Mouse (Mus musculus) C2C12 (cell line): ENCODE results near the gene Tmem98. TPM values are rescaled to one million over a fixed set of nuclear protein-coding genes. Genes with fewer than 3 reads are reported as not detected.
A peak's percentile ranks its signal among the peaks of the same experiment; 100 is the strongest.

Experiments used
- H3K27me3 ChIP-seq: one replicate; pipeline ENCODE4 v1.6.1; 2011; ENCODE audit not compliant: control insufficient read depth, insufficient read depth, insufficient read length
- H3K36me3 ChIP-seq: one replicate; pipeline ENCODE4 v1.6.1; 2011; ENCODE audit not compliant: control insufficient read depth, insufficient read depth
- H3K4me3 ChIP-seq: one replicate; pipeline ENCODE4 v1.5.1; 2011; ENCODE audit warnings: mild to moderate bottlenecking, control low read depth; ENCODE audit not compliant: poor library complexity, insufficient read depth, severe bottlenecking
- H3K79me2 ChIP-seq: one replicate; pipeline ENCODE4 v1.6.1; 2011; ENCODE audit not compliant: control insufficient read depth, insufficient read depth
- H3K79me3 ChIP-seq: one replicate; pipeline ENCODE4 v1.6.1; 2011; ENCODE audit warnings: low read depth, control low read depth
- H3ac ChIP-seq: one replicate; pipeline ENCODE3; 2011; ENCODE audit warnings: low read depth; ENCODE audit not compliant: control insufficient read depth, insufficient read length
- CEBPB ChIP-seq: IDR thresholded peaks from one replicate; pipeline ENCODE4 v1.6.1; 2011; ENCODE audit warnings: low read depth, mild to moderate bottlenecking, control low read depth, moderate library complexity
- CTCF ChIP-seq: IDR thresholded peaks from one replicate; pipeline ENCODE4 v1.5.1; 2011; ENCODE audit not compliant: control insufficient read depth, insufficient read depth, insufficient read length
- FOSL1 ChIP-seq: IDR thresholded peaks from one replicate; pipeline ENCODE4 v1.8.0; 2011; ENCODE audit warnings: mild to moderate bottlenecking, low read length; ENCODE audit not compliant: poor library complexity, insufficient read depth, severe bottlenecking
- MAX ChIP-seq: IDR thresholded peaks from one replicate; pipeline ENCODE4 v1.6.1; 2011; ENCODE audit warnings: mild to moderate bottlenecking, control low read depth
- MYOD1 ChIP-seq: IDR thresholded peaks from one replicate; pipeline ENCODE4 v1.6.1; 2011; ENCODE audit warnings: low read depth; ENCODE audit not compliant: control insufficient read depth, insufficient read length
- MYOG ChIP-seq: IDR thresholded peaks from one replicate; pipeline ENCODE4 v1.6.1; 2011; ENCODE audit not compliant: control insufficient read depth, insufficient read length; ENCODE audit errors: extremely low read depth
- USF1 ChIP-seq: IDR thresholded peaks from one replicate; pipeline ENCODE4 v1.6.1; 2011; ENCODE audit warnings: low read depth, mild to moderate bottlenecking, control low read depth, moderate library complexity
- long read RNA-seq, 2 experiments: library from polyadenylated mRNA; unstranded; transcript quantifications; one replicate each; pipeline ENCODE4 v2.0.0; 2019 to 2020
- polyA plus RNA-seq: library from polyadenylated mRNA; unstranded; fragments of >200 nt; fragmentation: generic; extraction: Trizol; gene quantifications from one replicate; pipeline ENCODE4 v1.2.1, GENCODE M21; 2012; ENCODE audit warnings: missing spikeins

Tmem98 gene
- polyA plus RNA-seq: 93.3 TPM
- long read RNA-seq, experiment 1, transcript Tmem98-201 (7 exons, 1,633 nt): major isoform, 93 of 104 reads
- long read RNA-seq, experiment 1, partial matches to known transcripts: 7 of 104 reads
- long read RNA-seq, experiment 1, other reads (novel, unspliced or antisense): 4 of 104 reads
- long read RNA-seq, experiment 2, transcript Tmem98-201 (7 exons, 1,633 nt): major isoform, 170 of 175 reads
- long read RNA-seq, experiment 2, partial matches to known transcripts: 3 of 175 reads
- long read RNA-seq, experiment 2, other reads (novel, unspliced or antisense): 2 of 175 reads

DNA sequence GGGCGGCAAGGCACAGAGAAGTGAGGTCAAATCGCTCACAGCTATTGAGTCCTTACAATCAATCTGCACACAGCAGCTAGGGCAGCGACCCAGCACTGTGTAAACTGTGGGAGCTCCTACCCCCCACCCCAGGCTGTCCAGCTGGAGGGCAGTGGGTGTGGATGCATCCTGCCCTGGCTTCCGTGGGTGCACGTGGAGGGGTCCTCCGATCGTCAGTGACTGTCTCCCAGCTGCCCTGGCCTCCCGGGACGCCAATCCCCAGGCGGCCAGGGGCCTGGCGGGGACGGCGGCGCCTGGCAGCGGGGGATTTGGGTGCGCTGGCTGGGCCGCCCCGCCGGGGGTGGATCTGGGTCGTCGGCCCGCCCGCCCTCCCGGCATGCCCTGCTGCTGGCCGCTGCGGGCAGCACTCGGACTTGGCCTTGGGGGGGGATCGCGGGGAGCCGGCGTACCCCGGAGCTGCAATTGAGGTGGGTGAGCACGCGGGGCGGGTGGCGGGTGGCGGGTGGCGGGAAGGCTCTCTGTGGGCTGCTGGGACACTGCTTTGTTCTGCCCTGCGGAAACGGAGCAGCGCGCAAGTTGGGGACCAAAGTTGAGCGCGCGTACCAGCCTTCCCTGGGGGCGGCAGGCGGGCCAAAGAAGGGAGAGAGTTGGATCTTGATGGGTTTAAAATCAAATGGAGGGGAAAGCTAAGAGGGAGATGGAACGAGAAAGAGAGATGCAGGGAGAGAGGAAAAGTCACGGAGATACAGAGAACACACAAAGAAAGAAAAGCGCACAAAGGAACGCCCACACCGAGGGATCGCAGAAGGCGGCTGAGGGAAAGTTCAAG, at the start of gene Tmem98:
TSS of gene Tmem98 (plus strand) at position 183 of the 829 bp plus-strand sequence.
- H3ac ChIP-seq: peak within 1 kb of the TSS; percentile 85
- TF ChIP-seq FOSL1: no peak
- TF ChIP-seq USF1: no peak
- TF ChIP-seq MAX: no peak
- TF ChIP-seq CEBPB: no peak
- TF ChIP-seq MYOG: no peak
- no peak for TF ChIP-seq MYOD1
- TF ChIP-seq CTCF: no peak
- H3K36me3 ChIP-seq: peaks cover 8% of the 10 kb centered on the region
- H3K79me3 ChIP-seq: no peaks in the 10 kb centered on the region
- peaks cover 7% of the 10 kb centered on the region for H3K79me2 ChIP-seq
- no peaks in the 10 kb centered on the region for H3K27me3 ChIP-seq
- peak within 1 kb of the TSS; percentile 36 for H3K4me3 ChIP-seq

DNA sequence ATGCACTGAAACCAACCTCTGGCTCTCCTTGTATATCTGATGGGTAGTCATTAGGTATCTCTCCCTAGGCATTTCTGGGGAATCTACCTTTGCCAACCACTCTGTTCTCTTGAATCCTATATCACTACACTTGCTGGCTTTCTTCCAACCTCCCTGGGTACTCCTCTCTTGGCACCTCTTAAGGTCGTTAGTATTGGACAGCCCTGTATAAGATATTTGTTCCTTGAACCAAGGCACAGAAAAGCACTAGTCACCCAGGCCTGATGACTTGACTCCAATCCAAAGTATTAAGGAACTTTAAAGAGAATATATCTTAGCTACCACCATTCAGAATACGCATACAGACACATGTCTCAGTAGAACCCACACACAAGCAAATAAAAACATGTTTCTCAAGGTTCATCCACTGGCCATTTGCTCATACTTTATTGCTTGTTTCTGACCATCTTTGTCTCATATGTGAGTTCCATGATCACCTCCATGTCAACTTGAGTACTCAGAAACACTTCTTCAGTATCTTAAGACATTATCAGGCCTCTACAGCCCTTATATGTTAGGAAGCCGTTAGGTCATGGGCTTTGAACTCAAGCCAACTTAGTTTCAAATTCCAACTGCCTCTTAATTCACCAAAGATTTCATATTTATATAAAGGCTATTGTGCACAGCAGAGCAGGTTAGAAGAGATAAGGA, 48.5 kb upstream of the Tmem98 start:
- H3K79me3 ChIP-seq: no peaks in the 10 kb centered on the region
- H3K36me3 ChIP-seq: no peaks in the 10 kb centered on the region
- no peak overlapping the region for H3ac ChIP-seq
- no peaks in the 10 kb centered on the region for H3K27me3 ChIP-seq
- no peak overlapping the region for H3K4me3 ChIP-seq
- H3K79me2 ChIP-seq: no peaks in the 10 kb centered on the region
- TF ChIP-seq CTCF (no peak), FOSL1 (no peak), MAX (no peak), MYOG (no peak), CEBPB (no peak), USF1 (no peak), MYOD1 (no peak)

DNA sequence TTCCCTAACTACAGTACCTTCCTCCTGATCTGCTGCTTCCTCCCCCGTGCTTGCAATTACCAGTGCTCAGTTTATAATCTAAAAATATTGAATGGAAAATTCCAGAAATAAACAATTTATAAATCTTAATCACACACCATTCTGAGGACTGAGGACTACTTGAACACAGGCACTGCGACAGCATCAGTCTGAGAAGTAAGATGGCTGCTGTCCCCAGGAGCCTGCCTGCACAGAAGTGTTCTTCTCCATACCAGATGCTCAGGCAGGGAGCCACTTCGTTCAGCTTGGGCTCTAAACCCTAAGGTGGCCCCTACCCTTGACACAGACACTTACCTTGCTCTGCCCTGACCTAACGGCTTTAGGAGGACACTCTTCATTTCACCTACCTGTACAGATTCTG, 47.9 kb upstream of the Tmem98 start:
- Histone ChIP-seq H3K27me3 (no peaks in the 10 kb centered on the region), H3K36me3 (no peaks in the 10 kb centered on the region), H3K79me2 (no peaks in the 10 kb centered on the region), H3K4me3 (no peak overlapping the region), H3ac (no peak overlapping the region), H3K79me3 (no peaks in the 10 kb centered on the region)
- TF ChIP-seq CTCF: no peak
- no peak for TF ChIP-seq FOSL1
- no peak for TF ChIP-seq CEBPB
- TF ChIP-seq MYOG: no peak
- no peak for TF ChIP-seq MAX
- no peak for TF ChIP-seq USF1
- no peak for TF ChIP-seq MYOD1

DNA sequence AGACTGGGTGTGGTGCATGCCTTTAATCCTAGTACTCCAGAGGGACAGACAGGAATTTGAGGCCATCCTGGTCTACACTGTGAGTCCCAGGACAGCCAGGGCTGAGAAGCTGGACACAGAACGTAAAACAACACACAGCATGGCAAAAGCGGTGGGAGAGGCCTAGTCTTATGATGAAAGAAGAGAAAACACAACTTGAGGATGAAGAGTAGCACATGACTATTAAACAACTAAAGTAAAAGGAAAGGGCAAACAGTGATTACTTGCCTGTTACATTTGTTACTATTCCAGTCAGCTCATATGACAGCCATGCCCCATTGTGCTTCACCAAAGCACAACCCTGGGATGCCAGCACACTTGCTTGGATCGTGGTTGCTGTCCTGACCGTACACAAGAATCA, 43.9 kb upstream of the Tmem98 start:
- no peaks in the 10 kb centered on the region for H3K36me3 ChIP-seq
- H3K79me3 ChIP-seq: no peaks in the 10 kb centered on the region
- no peaks in the 10 kb centered on the region for H3K27me3 ChIP-seq
- H3K4me3 ChIP-seq: no peak overlapping the region
- no peak overlapping the region for H3ac ChIP-seq
- H3K79me2 ChIP-seq: no peaks in the 10 kb centered on the region
- TF ChIP-seq USF1: no peak
- no peak for TF ChIP-seq CTCF
- no peak for TF ChIP-seq CEBPB
- TF ChIP-seq MYOD1: no peak
- TF ChIP-seq FOSL1: no peak
- TF ChIP-seq MAX: no peak
- no peak for TF ChIP-seq MYOG

DNA sequence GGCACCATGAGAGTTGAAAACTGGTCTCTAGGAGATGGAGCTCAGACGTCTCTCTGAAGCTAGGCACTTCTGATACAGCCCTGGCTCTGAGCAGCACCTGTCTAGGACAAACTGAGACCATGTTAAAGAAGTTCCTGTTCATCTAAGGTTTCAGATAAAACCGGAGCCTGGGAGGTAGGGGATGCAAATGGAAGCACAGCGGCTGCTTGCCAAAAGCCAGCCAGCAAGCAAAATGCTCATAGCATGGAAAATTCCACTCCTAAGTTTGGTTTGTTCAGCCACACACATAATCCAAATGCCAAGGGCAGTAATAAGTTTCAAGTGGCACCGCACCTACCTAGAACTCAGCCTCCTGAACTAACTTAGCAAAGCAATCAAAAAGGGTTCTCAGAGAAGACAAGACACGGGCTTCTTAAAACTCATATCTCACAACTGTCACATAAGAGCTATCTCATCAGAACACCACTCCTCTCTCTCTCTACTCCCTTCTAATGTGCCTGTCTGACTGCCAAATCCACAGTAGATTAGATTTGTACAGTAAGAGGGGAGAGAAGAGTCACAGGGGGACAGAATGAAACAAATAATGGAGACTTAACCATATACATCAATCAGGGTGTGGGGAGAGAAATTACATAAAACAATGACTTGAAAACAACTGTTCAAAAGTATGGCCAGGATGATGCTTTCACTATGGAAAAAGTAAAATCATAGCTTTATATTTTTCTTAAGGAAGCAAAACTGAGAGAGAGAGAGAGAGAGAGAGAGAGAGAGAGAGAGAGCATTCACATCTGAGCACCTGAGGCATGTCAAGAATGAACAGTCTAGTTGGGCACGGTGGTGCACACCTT, 43.3 kb upstream of the Tmem98 start:
- no peak for TF ChIP-seq MAX
- no peak for TF ChIP-seq FOSL1
- TF ChIP-seq MYOD1: no peak
- TF ChIP-seq USF1: no peak
- no peak for TF ChIP-seq CEBPB
- TF ChIP-seq MYOG: no peak
- TF ChIP-seq CTCF: no peak
- H3K79me2 ChIP-seq: no peaks in the 10 kb centered on the region
- no peaks in the 10 kb centered on the region for H3K36me3 ChIP-seq
- H3ac ChIP-seq: no peak overlapping the region
- no peak overlapping the region for H3K4me3 ChIP-seq
- no peaks in the 10 kb centered on the region for H3K27me3 ChIP-seq
- H3K79me3 ChIP-seq: no peaks in the 10 kb centered on the region
